Mouse (Mus musculus) ZHBTc4 (cell line): ENCODE results near the gene Ftl1.
"Not testable (repeated sequence)": the region's sequence is repeated elsewhere in the genome, so short reads cannot be mapped to it uniquely, and the experiment has no call there.

Source experiments
- DNase-seq: peaks from one replicate; pipeline ENCODE4 v3.0.0-alpha.2; 2011; ENCODE audit warnings: low read depth, low spot score

Ftl1 gene

DNA sequence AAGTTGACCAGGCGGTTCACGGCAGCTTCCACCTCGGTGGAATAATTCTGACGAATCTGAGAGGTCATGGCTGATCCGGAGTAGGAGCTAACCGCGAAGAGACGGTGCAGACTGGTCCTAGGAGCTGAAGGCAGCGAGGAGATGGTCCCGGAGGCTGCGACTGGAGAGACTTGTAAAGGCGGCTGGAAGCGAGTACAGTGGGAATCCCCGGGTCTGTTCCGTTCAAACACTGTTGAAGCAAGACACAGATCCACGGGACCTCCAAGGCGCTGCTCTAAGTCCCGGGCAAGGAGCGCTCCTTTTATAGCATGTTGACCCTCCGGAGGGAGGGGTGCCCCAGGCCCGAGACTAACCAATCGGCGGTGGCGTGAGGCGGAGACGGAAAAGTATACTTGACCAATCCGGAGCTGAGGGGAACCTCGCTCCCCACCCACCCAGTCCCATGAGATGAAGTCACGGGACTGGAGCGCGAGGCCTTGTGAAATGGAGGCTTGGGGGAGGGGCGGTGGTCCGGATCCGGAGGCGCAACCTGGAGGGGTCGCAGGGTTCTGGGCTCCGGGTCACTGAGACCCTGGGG, at the start of gene Ftl1:
Gene Ftl1 (minus strand): TSS at position 321 of the 577 bp plus-strand sequence.
- DNase-seq = peak; percentile 99

GRCm38 (mm10) chr7:45509181-45509882, 49.6 kb upstream of the Ftl1 start:
- no peak for DNase-seq

GRCm38 (mm10) chr7:45508561-45508960, 48.9 kb upstream of the Ftl1 start:
- no peak for DNase-seq

DNA sequence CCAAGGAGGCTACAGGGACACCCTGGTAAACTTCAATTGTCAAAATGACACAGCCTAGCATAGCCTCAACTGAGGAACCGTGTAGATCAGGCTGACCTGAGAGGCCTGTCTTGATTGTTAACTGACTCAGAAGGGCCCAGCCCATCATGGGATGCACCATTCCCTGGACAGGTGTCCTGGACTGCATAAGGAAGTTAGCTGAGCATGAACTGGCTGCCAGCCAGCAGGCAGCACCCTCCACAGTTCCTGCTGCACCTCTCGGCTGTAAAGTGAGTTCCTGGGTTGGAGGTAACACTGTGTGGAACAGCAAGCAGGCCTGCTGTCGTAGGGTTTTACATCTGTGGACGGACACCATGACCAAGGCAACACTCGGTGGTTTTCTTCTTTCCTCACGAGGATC, 47.9 kb upstream of the Ftl1 start:
- DNase-seq = no peak

- no peak for DNase-seq
These were observed 38.7 kb upstream of the Ftl1 start for GRCm38 (mm10) chr7:45498427-45498826.

- DNase-seq = no peak
These were observed 34.9 kb upstream of the Ftl1 start for GRCm38 (mm10) chr7:45494548-45494947.

DNA sequence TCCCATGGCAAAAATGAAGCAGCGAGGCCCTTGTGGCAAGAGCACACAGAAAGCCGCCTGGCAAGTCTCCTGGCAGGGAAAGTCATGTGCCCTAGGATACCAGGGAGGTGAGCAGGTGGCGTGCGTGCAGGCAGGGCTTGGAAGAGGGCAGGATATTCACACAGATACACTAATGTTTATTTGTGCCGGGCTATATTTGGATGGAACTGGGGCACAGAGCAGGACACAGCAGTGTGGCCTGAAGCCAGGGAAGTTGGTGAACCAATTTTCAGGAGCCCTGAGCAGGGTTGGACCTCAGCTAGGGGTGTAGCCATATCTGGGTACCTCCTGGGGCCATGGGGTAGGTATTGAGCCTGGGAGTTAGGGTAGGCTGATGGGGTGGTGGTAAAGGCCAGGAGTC, 33.3 kb upstream of the Ftl1 start:
- DNase-seq = no peak

GRCm38 (mm10) chr7:45492225-45492844, 32.7 kb upstream of the Ftl1 start:
- no peak for DNase-seq

DNA sequence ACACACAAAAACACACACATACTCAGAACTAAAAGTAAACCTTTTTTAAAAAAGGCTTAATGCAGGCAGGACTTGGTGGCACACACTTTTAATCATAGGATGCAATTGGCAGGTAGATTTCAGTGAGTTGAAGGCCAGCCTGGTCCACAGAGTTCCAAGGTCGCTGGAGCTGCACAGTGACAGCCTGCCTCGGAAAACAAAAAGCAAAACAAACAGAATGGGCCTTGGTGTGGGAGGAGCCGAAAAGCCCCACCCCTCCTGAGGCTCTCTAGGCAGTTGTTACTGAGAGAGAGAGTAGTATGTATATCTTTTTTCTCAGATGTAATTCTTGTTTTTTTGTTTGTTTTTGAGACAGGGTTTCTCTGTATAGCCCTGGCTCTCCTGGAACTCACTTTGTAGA, 31.6 kb upstream of the Ftl1 start:
- DNase-seq = peak; percentile 36

- no peak for DNase-seq
These were observed 31.1 kb upstream of the Ftl1 start for GRCm38 (mm10) chr7:45490822-45491221.

- DNase-seq = no peak
These were observed 29.9 kb upstream of the Ftl1 start for GRCm38 (mm10) chr7:45489578-45489977.

DNA sequence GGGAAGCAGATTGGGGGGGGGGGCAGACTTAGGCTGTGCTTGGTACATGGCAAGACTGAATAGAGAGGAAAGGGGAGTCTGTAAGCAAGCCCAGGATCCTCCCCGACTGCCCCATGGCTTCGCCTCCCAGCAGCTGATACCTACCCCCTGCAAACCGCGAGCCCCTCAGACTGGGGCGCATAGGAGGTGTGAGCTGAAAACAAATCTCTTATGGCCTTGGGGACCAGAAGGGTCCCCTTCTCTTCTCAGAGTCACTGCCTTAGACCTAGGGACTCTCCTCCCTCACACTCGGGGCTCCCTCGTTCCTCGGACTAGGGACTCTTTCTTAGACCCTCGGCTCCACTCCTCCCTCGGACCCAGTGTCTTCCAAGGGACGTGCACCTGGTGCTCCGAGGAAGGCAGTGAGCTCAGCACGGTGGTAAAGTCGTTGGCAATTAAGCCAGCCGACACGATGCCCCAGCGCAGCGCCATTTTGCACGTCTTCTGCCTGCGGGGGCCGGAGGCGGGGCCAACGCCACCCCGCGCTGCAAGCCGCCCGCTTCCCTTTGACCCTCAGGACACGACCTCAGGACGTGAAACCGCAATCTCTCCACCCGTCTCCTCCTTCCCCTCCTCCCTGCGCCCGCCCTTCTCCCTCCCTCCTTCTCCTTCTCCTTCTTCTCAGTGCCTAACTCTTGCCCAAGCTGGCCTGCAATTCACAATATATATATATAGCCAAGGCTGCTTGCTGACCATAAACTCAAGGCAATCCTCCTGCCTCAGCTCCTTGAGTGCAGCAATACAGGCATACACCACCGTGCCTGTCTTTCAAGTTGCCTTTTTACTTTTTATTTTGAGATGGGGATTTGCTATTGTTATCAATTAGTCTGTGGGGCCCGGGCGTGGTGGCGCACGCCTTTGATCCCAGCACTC, 28.9 kb upstream of the Ftl1 start, which contains the start of gene Dhdh:
Gene Dhdh (minus strand): TSS at position 513 of the 912 bp plus-strand sequence.
- DNase-seq = peak; percentile 61

GRCm38 (mm10) chr7:45487861-45488292, 28.2 kb upstream of the Ftl1 start:
- DNase-seq = no peak

GRCm38 (mm10) chr7:45486761-45487415, 27.2 kb upstream of the Ftl1 start, which contains the start of gene Gm45808:
Gene Gm45808 (minus strand): TSS chr7:45486811.
- no peak for DNase-seq

DNA sequence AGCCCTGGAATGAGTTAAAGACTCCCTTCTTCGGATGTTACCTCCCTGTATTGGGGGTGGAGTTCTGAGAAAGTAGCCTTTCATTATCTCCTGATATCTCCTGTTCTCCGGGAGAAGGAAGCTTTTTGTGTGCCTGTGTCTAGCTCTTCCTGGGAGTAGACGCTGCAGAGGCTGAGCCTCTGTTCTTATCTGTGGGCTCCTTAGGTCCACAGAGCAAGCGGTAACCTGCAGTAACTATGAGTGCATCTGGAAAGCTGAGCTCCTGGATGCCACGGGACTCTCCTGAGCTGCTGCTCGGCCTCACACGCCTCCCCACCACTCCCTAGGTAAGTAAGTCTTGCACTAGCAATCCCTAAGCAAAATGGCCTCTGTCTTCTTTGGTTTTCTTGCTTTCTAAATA, 26.5 kb upstream of the Ftl1 start:
- DNase-seq = no peak

- DNase-seq = not testable (repeated sequence)
These were observed 25.3 kb upstream of the Ftl1 start for GRCm38 (mm10) chr7:45484985-45485384.

- no peak for DNase-seq
These were observed 22.5 kb upstream of the Ftl1 start for GRCm38 (mm10) chr7:45482166-45482565.

- peak; percentile 94 for DNase-seq
These were observed 21.8 kb upstream of the Ftl1 start, which contains the start of gene Tulp2 for GRCm38 (mm10) chr7:45481374-45481927. Gene Tulp2 (plus strand): TSS chr7:45481877.

DNA sequence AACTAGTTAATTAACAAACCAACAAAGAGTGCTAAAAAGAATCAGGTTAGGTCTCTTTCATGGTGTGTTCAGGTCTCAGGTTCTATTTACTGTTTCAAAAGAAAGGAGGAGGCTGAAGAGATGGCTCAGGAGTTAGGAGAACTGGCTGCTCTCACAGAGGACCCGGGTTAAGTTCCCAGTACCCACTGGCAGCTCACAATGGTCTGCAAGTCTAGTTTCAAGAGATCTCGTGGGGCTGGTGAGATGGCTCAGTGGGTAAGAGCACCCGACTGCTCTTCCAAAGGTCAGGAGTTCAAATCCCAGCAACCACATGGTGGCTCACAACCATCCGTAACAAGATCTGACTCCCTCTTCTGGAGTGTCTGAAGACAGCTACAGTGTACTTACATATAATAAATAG, 20.6 kb upstream of the Ftl1 start:
- DNase-seq = not testable (repeated sequence)

GRCm38 (mm10) chr7:45478774-45479173, 19.1 kb upstream of the Ftl1 start:
- no peak for DNase-seq

- DNase-seq = peak; percentile 79
These were observed 17.3 kb upstream of the Ftl1 start for GRCm38 (mm10) chr7:45477003-45477402.
